Mouse (Mus musculus) ES-E14 (cell line): ENCODE measurements at regions not wholly inside any gene's neighbourhood (a gene's known extent, or its start where the extent isn't known, plus 50 kb on each side); places are given as distances from the start of the nearest gene placed in this dataset.

ENCODE experiments used
- HCFC1 ChIP-seq: IDR thresholded peaks from 2 replicates; pipeline ENCODE4 v1.6.1; 2012; ENCODE audit warnings: low read length, inconsistent platforms, borderline replicate concordance; ENCODE audit not compliant: insufficient read depth
- MAFK ChIP-seq: IDR thresholded peaks from 2 replicates; pipeline ENCODE4 v1.6.1; 2014; ENCODE audit warnings: mild to moderate bottlenecking, low read depth, low read length, inconsistent platforms; ENCODE audit not compliant: insufficient read depth
- ZC3H11A ChIP-seq: IDR thresholded peaks from 2 replicates; pipeline ENCODE4 v1.6.1; 2012; ENCODE audit warnings: low read depth, mild to moderate bottlenecking, inconsistent platforms, low read length, borderline replicate concordance
- ZNF384 ChIP-seq: IDR thresholded peaks from 2 replicates; pipeline ENCODE4 v1.6.1; 2012; ENCODE audit warnings: low read depth, low read length, inconsistent platforms

GRCm38 (mm10) chr2:34111286-34111685, 223.5 kb upstream of the Mvb12b start:
- TF ChIP-seq MAFK (no peak), ZC3H11A (no peak), HCFC1 (no peak), ZNF384 (no peak)
